Mouse (Mus musculus): ENCODE results near the gene Plekha6. TPM values are rescaled to one million over a fixed set of nuclear protein-coding genes. Genes with fewer than 3 reads are reported as not detected.

Plekha6 gene
- polyA plus RNA-seq, 1 experiment from 2014 or later: 18.7 TPM

- ATAC-seq (ENCODE audit: insufficient number of reproducible peaks, low FRiP score): no peak
- Histone ChIP-seq H3K36me3 (peaks cover 42% of the 10 kb centered on the region), H3K4me3 (no peak overlapping the region), H3K27me3 (replicated peaks) (no peaks in the 10 kb centered on the region), H3K4me2 (no peak overlapping the region), H3K9me3 (replicated peaks) (no peaks in the 10 kb centered on the region; the same call in 1 of the 2 replicates), H3K27ac (ENCODE audit: poor library complexity, severe bottlenecking) (no peak overlapping the region), H3K9ac (no peak overlapping the region), H3K4me1 (replicated peaks) (peaks cover 44% of the 10 kb centered on the region)
- 77% methylated on average over 6 of the region's 6 CpGs for WGBS
These were observed 94.7 kb downstream of the Plekha6 start for GRCm38 (mm10) chr1:133258694-133259093.

- WGBS: 86% methylated on average over 6 of the region's 6 CpGs
These were observed 98.6 kb downstream of the Plekha6 start for GRCm38 (mm10) chr1:133262628-133263027.

GRCm38 (mm10) chr1:133263134-133263533, 99.1 kb downstream of the Plekha6 start:
- Histone ChIP-seq H3K9ac (no peak overlapping the region), H3K4me1 (replicated peaks) (peaks cover 11% of the 10 kb centered on the region), H3K27ac (ENCODE audit: poor library complexity, severe bottlenecking) (no peak overlapping the region), H3K4me3 (no peak overlapping the region), H3K4me2 (no peak overlapping the region), H3K9me3 (replicated peaks) (no peaks in the 10 kb centered on the region; the same call in 1 of the 2 replicates), H3K27me3 (replicated peaks) (no peaks in the 10 kb centered on the region), H3K36me3 (peaks cover 74% of the 10 kb centered on the region)
- 87% methylated on average over 7 of the region's 7 CpGs for WGBS
- no peak for ATAC-seq (ENCODE audit: insufficient number of reproducible peaks, low FRiP score)

More at GRCm38 (mm10) chr1:133262628-133263027, 98.6 kb downstream of the Plekha6 start:
- no peak for ATAC-seq (ENCODE audit: insufficient number of reproducible peaks, low FRiP score)
- Histone ChIP-seq H3K4me3 (no peak overlapping the region), H3K4me1 (replicated peaks) (peaks cover 10% of the 10 kb centered on the region), H3K4me2 (no peak overlapping the region), H3K27me3 (replicated peaks) (no peaks in the 10 kb centered on the region), H3K36me3 (peaks cover 74% of the 10 kb centered on the region), H3K9ac (no peak overlapping the region), H3K27ac (ENCODE audit: poor library complexity, severe bottlenecking) (no peak overlapping the region), H3K9me3 (replicated peaks) (no peaks in the 10 kb centered on the region; the same call in 1 of the 2 replicates)

- WGBS: 68% methylated on average over 12 of the region's 12 CpGs
- H3K4me2 ChIP-seq: no peak overlapping the region
- peaks cover 80% of the 10 kb centered on the region for H3K36me3 ChIP-seq
- no peaks in the 10 kb centered on the region for H3K27me3 ChIP-seq (replicated peaks)
- no peak overlapping the region for H3K27ac ChIP-seq (ENCODE audit: poor library complexity, severe bottlenecking)
- peaks cover 16% of the 10 kb centered on the region for H3K4me1 ChIP-seq (replicated peaks)
- no peak overlapping the region for H3K9ac ChIP-seq
- no peak for ATAC-seq (ENCODE audit: insufficient number of reproducible peaks, low FRiP score)
- H3K9me3 ChIP-seq (replicated peaks): no peaks in the 10 kb centered on the region; the same call in 1 of the 2 replicates
- no peak overlapping the region for H3K4me3 ChIP-seq
These were observed 100.4 kb downstream of the Plekha6 start for GRCm38 (mm10) chr1:133264367-133264766.

- Histone ChIP-seq H3K9me3 (replicated peaks) (no peaks in the 10 kb centered on the region; the same call in 1 of the 2 replicates), H3K27me3 (replicated peaks) (no peaks in the 10 kb centered on the region), H3K4me3 (no peak overlapping the region), H3K4me1 (replicated peaks) (peaks cover 24% of the 10 kb centered on the region), H3K4me2 (no peak overlapping the region), H3K27ac (ENCODE audit: poor library complexity, severe bottlenecking) (no peak overlapping the region), H3K9ac (no peak overlapping the region), H3K36me3 (peaks cover 79% of the 10 kb centered on the region)
- WGBS: 61% methylated on average over 11 of the region's 11 CpGs
- ATAC-seq (ENCODE audit: insufficient number of reproducible peaks, low FRiP score): no peak
These were observed 101.2 kb downstream of the Plekha6 start for GRCm38 (mm10) chr1:133265114-133265766.

- Histone ChIP-seq H3K9ac (no peak overlapping the region), H3K4me2 (no peak overlapping the region), H3K27me3 (replicated peaks) (no peaks in the 10 kb centered on the region), H3K36me3 (peaks cover 79% of the 10 kb centered on the region), H3K4me3 (no peak overlapping the region), H3K27ac (ENCODE audit: poor library complexity, severe bottlenecking) (no peak overlapping the region), H3K9me3 (replicated peaks) (no peaks in the 10 kb centered on the region; the same call in 1 of the 2 replicates), H3K4me1 (replicated peaks) (peaks cover 29% of the 10 kb centered on the region)
- 72% methylated on average over 3 of the region's 3 CpGs for WGBS
- no peak for ATAC-seq (ENCODE audit: insufficient number of reproducible peaks, low FRiP score)
These were observed 103.1 kb downstream of the Plekha6 start for GRCm38 (mm10) chr1:133267094-133267493.

GRCm38 (mm10) chr1:133267813-133268492, 103.9 kb downstream of the Plekha6 start:
- Histone ChIP-seq H3K9ac (no peak overlapping the region; the same call in 1 of the 2 replicates), H3K27ac (ENCODE audit: poor library complexity, severe bottlenecking) (peak overlapping the region; percentile 50; the same call in 1 of the 2 replicates), H3K36me3 (peaks cover 79% of the 10 kb centered on the region), H3K4me1 (replicated peaks) (peaks cover 29% of the 10 kb centered on the region), H3K4me3 (no peak overlapping the region), H3K9me3 (replicated peaks) (no peaks in the 10 kb centered on the region), H3K4me2 (no peak overlapping the region), H3K27me3 (replicated peaks) (no peaks in the 10 kb centered on the region)
- WGBS: 25% methylated on average over 10 of the region's 10 CpGs
- ATAC-seq (ENCODE audit: insufficient number of reproducible peaks, low FRiP score): peak; percentile 34; the same call in 1 of the 2 replicates

GRCm38 (mm10) chr1:133268503-133268902, 104.5 kb downstream of the Plekha6 start:
- Histone ChIP-seq H3K4me2 (no peak overlapping the region), H3K4me3 (no peak overlapping the region), H3K4me1 (replicated peaks) (peaks cover 29% of the 10 kb centered on the region), H3K9me3 (replicated peaks) (no peaks in the 10 kb centered on the region), H3K27me3 (replicated peaks) (no peaks in the 10 kb centered on the region), H3K27ac (ENCODE audit: poor library complexity, severe bottlenecking) (peak overlapping the region; percentile 50; the same call in 1 of the 2 replicates), H3K36me3 (peaks cover 79% of the 10 kb centered on the region), H3K9ac (no peak overlapping the region)
- ATAC-seq (ENCODE audit: insufficient number of reproducible peaks, low FRiP score): no peak
- WGBS: 70% methylated on average over 3 of the region's 3 CpGs

GRCm38 (mm10) chr1:133270336-133270735, 106.3 kb downstream of the Plekha6 start:
- 38% methylated on average over 6 of the region's 6 CpGs for WGBS

GRCm38 (mm10) chr1:133274163-133274562, 110.2 kb downstream of the Plekha6 start:
- peaks cover 19% of the 10 kb centered on the region for H3K4me1 ChIP-seq (replicated peaks)
- no peak overlapping the region for H3K4me3 ChIP-seq
- no peak overlapping the region for H3K4me2 ChIP-seq
- no peak overlapping the region for H3K9ac ChIP-seq
- WGBS: 88% methylated on average over 19 of the region's 19 CpGs
- H3K9me3 ChIP-seq (replicated peaks): no peaks in the 10 kb centered on the region
- no peak for ATAC-seq (ENCODE audit: insufficient number of reproducible peaks, low FRiP score)
- H3K27me3 ChIP-seq (replicated peaks): no peaks in the 10 kb centered on the region
- H3K36me3 ChIP-seq: peaks cover 72% of the 10 kb centered on the region
- no peak overlapping the region for H3K27ac ChIP-seq (ENCODE audit: poor library complexity, severe bottlenecking)

More at GRCm38 (mm10) chr1:133270336-133270735, 106.3 kb downstream of the Plekha6 start:
- Histone ChIP-seq H3K27me3 (replicated peaks) (no peaks in the 10 kb centered on the region), H3K9ac (no peak overlapping the region; the same call in 1 of the 2 replicates), H3K9me3 (replicated peaks) (no peaks in the 10 kb centered on the region), H3K4me1 (replicated peaks) (peaks cover 29% of the 10 kb centered on the region), H3K4me3 (no peak overlapping the region), H3K4me2 (no peak overlapping the region), H3K36me3 (peaks cover 79% of the 10 kb centered on the region), H3K27ac (ENCODE audit: poor library complexity, severe bottlenecking) (0 out of 2 replicates have a peak overlapping the region, but pooled peaks have one; percentile 9)
- ATAC-seq (ENCODE audit: insufficient number of reproducible peaks, low FRiP score): no peak

- H3K9ac ChIP-seq: no peak overlapping the region
- ATAC-seq (ENCODE audit: insufficient number of reproducible peaks, low FRiP score): no peak
- H3K36me3 ChIP-seq: peaks cover 60% of the 10 kb centered on the region
- H3K9me3 ChIP-seq (replicated peaks): no peaks in the 10 kb centered on the region
- peaks cover 18% of the 10 kb centered on the region for H3K4me1 ChIP-seq (replicated peaks)
- H3K27me3 ChIP-seq (replicated peaks): no peaks in the 10 kb centered on the region
- H3K4me3 ChIP-seq: no peak overlapping the region
- no peak overlapping the region for H3K4me2 ChIP-seq
- no peak overlapping the region for H3K27ac ChIP-seq (ENCODE audit: poor library complexity, severe bottlenecking)
- 62% methylated on average over 5 of the region's 5 CpGs for WGBS
These were observed 113.0 kb downstream of the Plekha6 start for GRCm38 (mm10) chr1:133276983-133277382.

Data from heart, embryonic 12.5 days (tissue).